Mouse (Mus musculus) CH12.LX (cell line): ENCODE data around the gene Klf7. TPM values are rescaled to one million over a fixed set of nuclear protein-coding genes. Genes with fewer than 3 reads are reported as not detected.

Experiments
- DNase-seq: peaks from one replicate; pipeline ENCODE4 v3.0.0-alpha.2; 2013; ENCODE audit errors: extremely low read depth
- H3K27ac ChIP-seq: 2 replicates; pipeline ENCODE4 v1.5.1; 2012; ENCODE audit warnings: low read depth, mild to moderate bottlenecking, control low read depth, moderate library complexity; ENCODE audit not compliant: insufficient read depth
- H3K27me3 ChIP-seq: replicated peaks from 2 replicates; pipeline ENCODE3; 2012; ENCODE audit warnings: inconsistent platforms
- H3K36me3 ChIP-seq, 2 experiments: replicated peaks in 1 of 2; 2 replicates each; pipeline versions ENCODE3 to v1.6.1; 2012; ENCODE audit warnings: inconsistent platforms in 1 of 2, low read length in 1 of 2, mild to moderate bottlenecking in 1 of 2, mixed read lengths in 1 of 2, moderate library complexity in 1 of 2; ENCODE audit not compliant: control insufficient read depth in 1 of 2, insufficient read depth in 1 of 2
- H3K4me1 ChIP-seq, 2 experiments: 2 replicates each; pipeline ENCODE4 v1.6.1; 2012; ENCODE audit warnings: inconsistent platforms in 1 of 2, moderate library complexity in 1 of 2; ENCODE audit not compliant: insufficient read depth in 2 of 2, control insufficient read depth in 1 of 2
- H3K4me2 ChIP-seq: 2 replicates; pipeline ENCODE4 v1.6.1; 2012; ENCODE audit warnings: low read depth, mild to moderate bottlenecking, control low read depth; ENCODE audit not compliant: poor library complexity, insufficient read depth, severe bottlenecking
- H3K4me3 ChIP-seq, 3 experiments: fragments of 150-350 bp in 1 of 3; sonication (generic) in 1 of 3; replicated peaks in 1 of 3; 2 replicates each; pipeline versions ENCODE3 to v1.5.1; 2011 to 2012; ENCODE audit warnings: low read depth in 2 of 3, low read length in 2 of 3, mild to moderate bottlenecking in 2 of 3, moderate library complexity in 2 of 3, control low read depth in 1 of 3, improper control_type of control experiment in 1 of 3, inconsistent platforms in 1 of 3, mixed read lengths in 1 of 3; ENCODE audit not compliant: poor library complexity in 1 of 3
- H3K79me2 ChIP-seq: replicated peaks from 2 replicates; pipeline ENCODE4 v1.6.1; 2012; ENCODE audit warnings: mild to moderate bottlenecking, moderate library complexity; ENCODE audit not compliant: control insufficient read depth, poor library complexity, insufficient read depth, severe bottlenecking; ENCODE audit errors: extremely low read depth
- H3K9ac ChIP-seq: 2 replicates; pipeline ENCODE4 v1.6.1; 2012; ENCODE audit warnings: low read depth, mild to moderate bottlenecking, control low read depth, moderate library complexity; ENCODE audit not compliant: insufficient read depth
- H3K9me3 ChIP-seq: replicated peaks from 2 replicates; pipeline ENCODE3; 2012; ENCODE audit warnings: low read length, inconsistent platforms, mixed read lengths
- BHLHE40 ChIP-seq: IDR thresholded peaks from 2 replicates; pipeline ENCODE4 v1.6.1; 2011; ENCODE audit warnings: mild to moderate bottlenecking, low read depth, low read length, improper control_type of control experiment
- CHD1 ChIP-seq: IDR thresholded peaks from 2 replicates; pipeline ENCODE4 v1.6.1; 2012; ENCODE audit warnings: low read depth, low read length, improper control_type of control experiment, inconsistent platforms
- CHD2 ChIP-seq: IDR thresholded peaks from 2 replicates; pipeline ENCODE4 v1.6.1; 2011; ENCODE audit warnings: low read length, improper control_type of control experiment
- CTCF ChIP-seq, 2 experiments: IDR thresholded peaks in 1 of 2; conservative IDR thresholded peaks in 1 of 2; 2 replicates each; pipeline ENCODE4 v1.5.1; 2011 to 2012; ENCODE audit warnings: low read depth in 2 of 2, low read length in 2 of 2, improper control_type of control experiment in 1 of 2, inconsistent platforms in 1 of 2, mild to moderate bottlenecking in 1 of 2, moderate library complexity in 1 of 2
- JUN ChIP-seq: IDR thresholded peaks from 2 replicates; pipeline ENCODE4 v1.6.1; 2011; ENCODE audit warnings: low read depth, mild to moderate bottlenecking, low read length, improper control_type of control experiment, moderate library complexity; ENCODE audit not compliant: insufficient read depth
- UBTF ChIP-seq: IDR thresholded peaks from 2 replicates; pipeline ENCODE4 v1.6.1; 2012; ENCODE audit warnings: low read depth, mild to moderate bottlenecking, inconsistent platforms, low read length, improper control_type of control experiment, moderate library complexity
- dilution Hi-C: fragments of 300-500 bp; cut with MboI; formaldehyde crosslinking; loops from 2 replicates; pipeline ENCODE4 v1.14.3; 2020; ENCODE audit warnings: low sequenced_read_pairs; ENCODE audit not compliant: extremely low pct_unique_long_range_greater_than_20kb, extremely low pct_ligation_motif_present
- in situ Hi-C: fragments of 300-500 bp; cut with MboI; formaldehyde crosslinking; loops from 3 replicates; pipeline ENCODE4 v1.14.3; 2019; ENCODE audit warnings: low sequenced_read_pairs, low pct_ligation_motif_present, low pct_unique_long_range_greater_than_20kb, mixed read lengths
- polyA plus RNA-seq: library from polyadenylated mRNA; unstranded; fragments of >175 nt; gene quantifications from 2 replicates; pipeline ENCODE4 v1.2.1, GENCODE M21; 2012; ENCODE audit warnings: low read depth; ENCODE audit not compliant: insufficient read length
- total RNA-seq, 2 experiments: library from RNA; depleted of rRNA; stranded (reverse); fragments of 300-350 nt in 1 of 2; fragments of >200 nt in 1 of 2; gene quantifications; 2 replicates each; pipeline ENCODE4 v1.2.3; 2012 to 2014

The Klf7 gene
- total and polyA plus RNA-seq, 3 experiments: 4.3 to 6.5 (median 6.2) TPM

GRCm38 (mm10) chr1:64090566-64090965, 31.5 kb downstream of the Klf7 start:
- Histone ChIP-seq H3K27me3 (no peaks in the 10 kb centered on the region), H3K4me1 (peaks cover 19 to 49% of the 10 kb centered on the region in 2 experiments), H3K27ac (no peak overlapping the region), H3K9me3 (no peaks in the 10 kb centered on the region), H3K4me2 (no peak overlapping the region), H3K36me3 (peaks cover 0 to 7% of the 10 kb centered on the region in 2 experiments), H3K4me3 (no peak overlapping the region), H3K9ac (no peak overlapping the region), H3K79me2 (peaks cover 4% of the 10 kb centered on the region; the same call in 1 of the 2 replicates)
- dilution Hi-C loops: no loop called here
- TF ChIP-seq CTCF (conservative IDR thresholded peaks at IDR 0.05 in 1 of 2, IDR thresholded peaks at IDR 0.05 in 1 of 2; ENCODE audit: low read depth in 2 of 2, low read length in 2 of 2): no peak
- TF ChIP-seq JUN: no peak
- TF ChIP-seq BHLHE40: 0 out of 2 replicates have a peak, but pooled peaks have one; percentile 12
- in situ Hi-C loops: no loop called here
- no peak for DNase-seq

- Histone ChIP-seq H3K4me3 (no peak overlapping the region), H3K36me3 (peaks cover 0 to 7% of the 10 kb centered on the region in 2 experiments), H3K27me3 (no peaks in the 10 kb centered on the region), H3K4me2 (no peak overlapping the region), H3K27ac (no peak overlapping the region), H3K79me2 (peaks cover 4% of the 10 kb centered on the region; the same call in 1 of the 2 replicates), H3K9me3 (no peaks in the 10 kb centered on the region), H3K4me1 (peaks cover 19 to 55% of the 10 kb centered on the region in 2 experiments), H3K9ac (peak overlapping the region; percentile 36; the same call in 1 of the 2 replicates)
- no peak for DNase-seq
- TF ChIP-seq CHD2: no peak
- in situ Hi-C loops (no loop called here), dilution Hi-C loops (no loop called here)
Observed at GRCm38 (mm10) chr1:64089691-64090090, 32.4 kb downstream of the Klf7 start.

- DNase-seq: no peak
- Histone ChIP-seq H3K4me3 (no peak overlapping the region), H3K4me1 (peaks cover 19 to 55% of the 10 kb centered on the region in 2 experiments)
Observed at GRCm38 (mm10) chr1:64088604-64089320, 33.3 kb downstream of the Klf7 start.

More at GRCm38 (mm10) chr1:64088604-64089320, 33.3 kb downstream of the Klf7 start:
- dilution Hi-C loops: no loop called here
- in situ Hi-C loops: no loop called here
- Histone ChIP-seq H3K27me3 (no peaks in the 10 kb centered on the region), H3K4me2 (peak overlapping the region; percentile 58), H3K9me3 (no peaks in the 10 kb centered on the region), H3K79me2 (peaks cover 4% of the 10 kb centered on the region; the same call in 1 of the 2 replicates), H3K9ac (peak overlapping the region; percentile 70), H3K36me3 (peaks cover 0 to 6% of the 10 kb centered on the region in 2 experiments), H3K27ac (peak overlapping the region; percentile 54)
- peak; percentile 52; the same call in 1 of the 2 replicates for TF ChIP-seq CHD1
- TF ChIP-seq CHD2: no peak
- TF ChIP-seq UBTF: no peak
